Mouse (Mus musculus): ENCODE results near the gene Litaf. TPM values are rescaled to one million over a fixed set of nuclear protein-coding genes. Genes with fewer than 3 reads are reported as not detected.

Gene Litaf
- polyA plus RNA-seq, 1 experiment from 2014 or later: 71.6 TPM

DNA sequence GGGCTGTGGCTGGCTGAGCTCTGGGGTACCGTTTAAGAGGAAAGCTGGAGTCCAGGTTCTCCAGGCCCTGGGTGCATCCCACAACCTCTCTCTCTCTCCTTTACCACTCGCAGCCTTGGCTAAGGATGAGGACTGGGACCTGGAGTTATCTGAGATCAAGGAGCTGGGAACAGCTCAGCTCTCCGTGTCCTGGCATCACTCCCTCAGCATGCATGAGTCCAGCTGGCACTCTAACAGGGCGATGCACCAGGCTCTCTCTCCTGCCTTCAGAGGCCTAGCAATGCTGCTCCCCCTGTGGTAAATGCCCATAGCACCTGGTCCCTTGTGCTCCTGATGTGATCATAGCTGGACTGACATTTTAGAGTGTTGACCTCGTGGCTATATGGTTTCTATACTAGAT, 5.2 kb upstream of the Litaf start:
- no peaks in the 10 kb centered on the region for H3K27me3 ChIP-seq (ENCODE audit: control insufficient read depth, insufficient read depth, low read length)
- no peak overlapping the region for H3K27ac ChIP-seq (ENCODE audit: low read depth, low read length)
- ATAC-seq (ENCODE audit: low FRiP score) (no peak), DNase-seq (ENCODE audit: low spot score) (no peak)
- H3K9ac ChIP-seq (ENCODE audit: low read depth, low read length): no peak overlapping the region
- H3K4me1 ChIP-seq (replicated peaks; ENCODE audit: control insufficient read depth, insufficient read depth, low read length): peaks cover 8% of the 10 kb centered on the region
- H3K4me3 ChIP-seq (ENCODE audit: low read depth, low read length): no peak overlapping the region
- no peak overlapping the region for H3K4me2 ChIP-seq (replicated peaks; ENCODE audit: low read depth, low read length)
- 89% methylated on average over 5 of the region's 5 CpGs for WGBS
- H3K9me3 ChIP-seq (ENCODE audit: control insufficient read depth, low read length): no peaks in the 10 kb centered on the region
- peaks cover 11% of the 10 kb centered on the region for H3K36me3 ChIP-seq (ENCODE audit: control insufficient read depth, insufficient read depth, low read length)

DNA sequence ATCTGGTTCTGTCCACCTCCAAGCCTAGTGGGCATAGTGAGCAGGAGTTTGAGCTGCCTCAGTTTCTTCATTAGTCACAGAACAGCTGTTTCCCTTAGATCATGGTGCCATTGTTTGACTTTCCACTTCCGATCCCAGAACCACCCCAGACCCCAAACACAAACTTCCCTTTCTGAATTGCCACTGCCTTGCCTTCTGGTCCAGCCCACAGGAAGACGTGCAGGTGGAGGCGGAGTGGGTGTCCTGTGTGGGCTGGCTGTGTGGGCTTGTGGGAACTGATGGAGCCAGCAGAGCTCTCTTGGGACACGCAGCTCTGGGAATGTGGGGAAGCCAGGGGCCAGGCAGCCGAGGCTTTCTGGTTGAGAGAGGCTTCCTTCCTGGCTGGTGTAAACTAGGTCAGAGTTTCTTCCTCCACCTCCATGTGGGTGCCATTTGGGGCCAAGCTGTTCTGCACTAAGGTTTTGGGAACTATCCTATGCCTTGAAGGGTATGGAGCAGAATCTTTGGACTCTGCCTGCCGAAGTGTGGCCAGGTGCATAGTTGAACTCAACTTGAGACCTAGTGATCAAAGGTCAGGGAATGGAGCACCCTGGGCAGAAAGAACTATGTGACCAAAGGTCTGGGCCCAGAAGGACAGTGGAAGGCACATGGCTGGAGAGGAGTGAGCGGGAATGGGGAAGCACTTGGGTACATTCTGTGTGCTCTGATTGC, 3.9 kb upstream of the Litaf start:
- Histone ChIP-seq H3K4me2 (replicated peaks; ENCODE audit: low read depth, low read length) (no peak overlapping the region), H3K36me3 (ENCODE audit: control insufficient read depth, insufficient read depth, low read length) (peaks cover 7% of the 10 kb centered on the region; the same call in 1 of the 2 replicates), H3K9ac (ENCODE audit: low read depth, low read length) (no peak overlapping the region), H3K4me1 (replicated peaks; ENCODE audit: control insufficient read depth, insufficient read depth, low read length) (peaks cover 8% of the 10 kb centered on the region), H3K4me3 (ENCODE audit: low read depth, low read length) (no peak overlapping the region), H3K27me3 (ENCODE audit: control insufficient read depth, insufficient read depth, low read length) (no peaks in the 10 kb centered on the region), H3K27ac (ENCODE audit: low read depth, low read length) (no peak overlapping the region), H3K9me3 (ENCODE audit: control insufficient read depth, low read length) (no peaks in the 10 kb centered on the region)
- 75% methylated on average over 7 of the region's 7 CpGs for WGBS
- DNase-seq (ENCODE audit: low spot score): no peak
- ATAC-seq (ENCODE audit: low FRiP score): no peak

DNA sequence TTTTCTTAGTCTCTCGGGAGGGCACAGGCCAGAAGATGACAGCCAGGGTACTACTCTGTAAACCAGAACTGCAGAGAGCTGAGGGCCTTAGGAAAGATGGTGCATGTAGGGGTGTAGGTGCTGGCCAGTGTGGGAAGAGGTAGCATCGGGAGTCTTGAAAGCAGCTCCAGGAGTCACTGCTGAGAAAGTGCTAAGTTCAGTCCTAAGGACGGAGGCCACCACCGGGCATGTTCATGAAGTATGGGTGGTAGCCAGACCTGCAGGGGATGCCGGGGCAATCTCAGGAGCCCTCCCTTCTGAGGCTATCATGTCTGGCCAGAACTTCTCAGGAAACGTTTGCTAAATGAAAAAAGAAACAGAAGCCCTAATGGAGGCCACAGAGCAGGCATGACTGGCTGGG, 3.3 kb upstream of the Litaf start:
- H3K4me3 ChIP-seq (ENCODE audit: low read depth, low read length): no peak overlapping the region
- H3K27ac ChIP-seq (ENCODE audit: low read depth, low read length): no peak overlapping the region
- H3K4me2 ChIP-seq (replicated peaks; ENCODE audit: low read depth, low read length): no peak overlapping the region
- peaks cover 8% of the 10 kb centered on the region for H3K4me1 ChIP-seq (replicated peaks; ENCODE audit: control insufficient read depth, insufficient read depth, low read length)
- H3K9ac ChIP-seq (ENCODE audit: low read depth, low read length): no peak overlapping the region
- H3K9me3 ChIP-seq (ENCODE audit: control insufficient read depth, low read length): no peaks in the 10 kb centered on the region
- DNase-seq (ENCODE audit: low spot score) (no peak), ATAC-seq (ENCODE audit: low FRiP score) (no peak)
- no peaks in the 10 kb centered on the region for H3K27me3 ChIP-seq (ENCODE audit: control insufficient read depth, insufficient read depth, low read length)
- WGBS: 83% methylated on average over 6 of the region's 6 CpGs
- H3K36me3 ChIP-seq (ENCODE audit: control insufficient read depth, insufficient read depth, low read length): peaks cover 7% of the 10 kb centered on the region; the same call in 1 of the 2 replicates

DNA sequence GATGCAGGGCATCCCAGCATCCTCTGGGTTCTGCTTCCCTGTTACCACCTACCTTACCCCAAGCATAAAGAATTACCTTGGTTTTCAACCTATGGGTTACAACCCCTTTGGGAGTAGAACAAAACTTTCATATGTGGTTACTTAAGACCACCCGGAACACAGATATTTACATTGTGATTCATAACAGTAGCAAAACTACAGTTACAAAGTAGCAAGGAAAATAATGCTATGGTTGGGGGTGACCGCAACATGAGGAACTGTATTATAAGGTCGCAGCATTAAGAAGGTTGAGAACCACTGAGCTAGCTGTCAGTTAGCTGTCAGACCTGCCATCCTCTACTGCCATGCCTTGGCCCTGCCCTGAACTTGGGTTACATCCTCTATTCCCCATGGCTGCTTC, 2.7 kb upstream of the Litaf start:
- ATAC-seq (ENCODE audit: low FRiP score): no peak
- 99% methylated on average over 3 of the region's 3 CpGs for WGBS
- no peaks in the 10 kb centered on the region for H3K27me3 ChIP-seq (ENCODE audit: control insufficient read depth, insufficient read depth, low read length)
- H3K27ac ChIP-seq (ENCODE audit: low read depth, low read length): no peak overlapping the region
- H3K9me3 ChIP-seq (ENCODE audit: control insufficient read depth, low read length): no peaks in the 10 kb centered on the region
- H3K4me1 ChIP-seq (replicated peaks; ENCODE audit: control insufficient read depth, insufficient read depth, low read length): peaks cover 8% of the 10 kb centered on the region
- peaks cover 7% of the 10 kb centered on the region; the same call in 1 of the 2 replicates for H3K36me3 ChIP-seq (ENCODE audit: control insufficient read depth, insufficient read depth, low read length)
- DNase-seq (ENCODE audit: low spot score): no peak
- no peak overlapping the region for H3K9ac ChIP-seq (ENCODE audit: low read depth, low read length)
- peak overlapping the region; percentile 74; the same call in 1 of the 2 replicates for H3K4me2 ChIP-seq (replicated peaks; ENCODE audit: low read depth, low read length)
- no peak overlapping the region for H3K4me3 ChIP-seq (ENCODE audit: low read depth, low read length)

DNA sequence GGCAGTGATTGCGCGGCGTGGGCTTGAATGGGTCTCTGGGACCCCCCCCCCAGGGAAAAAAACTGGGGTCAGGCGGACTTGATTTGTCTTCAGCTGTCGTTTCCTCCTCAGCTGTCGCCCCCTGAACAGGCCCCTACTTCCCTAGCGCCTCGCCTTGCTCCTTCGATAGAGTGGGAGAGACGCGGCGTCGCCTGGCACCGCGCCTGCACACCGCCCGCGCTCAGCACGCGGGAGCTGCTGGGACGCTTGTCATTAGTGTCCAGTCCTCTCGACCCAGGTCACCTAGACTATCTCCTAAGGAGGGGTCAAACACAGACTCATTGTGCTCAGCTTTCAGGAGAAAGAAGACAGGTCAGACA, 855 bp upstream of the Litaf start:
- DNase-seq (ENCODE audit: low spot score): peak; percentile 77
- Histone ChIP-seq H3K9me3 (ENCODE audit: control insufficient read depth, low read length) (no peaks in the 10 kb centered on the region), H3K27ac (ENCODE audit: low read depth, low read length) (peak overlapping the region; percentile 98), H3K27me3 (ENCODE audit: control insufficient read depth, insufficient read depth, low read length) (no peaks in the 10 kb centered on the region), H3K4me3 (ENCODE audit: low read depth, low read length) (peak overlapping the region; percentile 84), H3K4me1 (replicated peaks; ENCODE audit: control insufficient read depth, insufficient read depth, low read length) (peaks cover 12% of the 10 kb centered on the region), H3K4me2 (replicated peaks; ENCODE audit: low read depth, low read length) (peak overlapping the region; percentile 74), H3K36me3 (ENCODE audit: control insufficient read depth, insufficient read depth, low read length) (0 out of 2 replicates have a peak, but pooled peaks cover under 1% of the 10 kb centered on the region), H3K9ac (ENCODE audit: low read depth, low read length) (peak overlapping the region; percentile 97)
- peak; percentile 45 for ATAC-seq (ENCODE audit: low FRiP score)
- 0% methylated on average over 22 of the region's 22 CpGs for WGBS

DNA sequence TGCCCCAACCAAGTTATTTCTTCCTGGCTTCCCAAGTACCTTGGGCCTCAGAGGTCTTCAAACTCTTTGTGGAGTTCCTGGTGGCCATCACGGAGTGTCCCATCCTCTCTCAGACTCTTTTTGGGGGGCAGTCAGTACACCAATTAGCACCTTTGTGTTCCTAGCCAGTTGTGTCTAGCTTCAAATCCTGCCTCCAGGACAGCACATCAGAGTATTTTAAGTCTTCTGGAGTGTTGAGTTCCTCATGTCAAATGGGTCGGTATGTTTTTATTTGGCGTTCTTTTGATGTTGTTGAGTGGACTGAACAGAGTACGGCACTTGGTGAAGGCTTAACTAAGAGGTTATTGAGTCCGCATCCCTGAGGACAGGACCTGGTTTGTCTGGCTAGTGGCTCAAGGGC, 526 bp downstream of the Litaf start:
- 64% methylated on average over 5 of the region's 5 CpGs for WGBS
- Histone ChIP-seq H3K27me3 (ENCODE audit: control insufficient read depth, insufficient read depth, low read length) (no peaks in the 10 kb centered on the region), H3K27ac (ENCODE audit: low read depth, low read length) (peak overlapping the region; percentile 98; the same call in 1 of the 2 replicates), H3K4me1 (replicated peaks; ENCODE audit: control insufficient read depth, insufficient read depth, low read length) (peaks cover 12% of the 10 kb centered on the region), H3K9ac (ENCODE audit: low read depth, low read length) (peak overlapping the region; percentile 97), H3K4me2 (replicated peaks; ENCODE audit: low read depth, low read length) (peak overlapping the region; percentile 74), H3K36me3 (ENCODE audit: control insufficient read depth, insufficient read depth, low read length) (no peaks in the 10 kb centered on the region), H3K4me3 (ENCODE audit: low read depth, low read length) (peak overlapping the region; percentile 84), H3K9me3 (ENCODE audit: control insufficient read depth, low read length) (no peaks in the 10 kb centered on the region)
- peak; percentile 37 for DNase-seq (ENCODE audit: low spot score)
- peak; percentile 12; the same call in 1 of the 2 replicates for ATAC-seq (ENCODE audit: low FRiP score)

DNA sequence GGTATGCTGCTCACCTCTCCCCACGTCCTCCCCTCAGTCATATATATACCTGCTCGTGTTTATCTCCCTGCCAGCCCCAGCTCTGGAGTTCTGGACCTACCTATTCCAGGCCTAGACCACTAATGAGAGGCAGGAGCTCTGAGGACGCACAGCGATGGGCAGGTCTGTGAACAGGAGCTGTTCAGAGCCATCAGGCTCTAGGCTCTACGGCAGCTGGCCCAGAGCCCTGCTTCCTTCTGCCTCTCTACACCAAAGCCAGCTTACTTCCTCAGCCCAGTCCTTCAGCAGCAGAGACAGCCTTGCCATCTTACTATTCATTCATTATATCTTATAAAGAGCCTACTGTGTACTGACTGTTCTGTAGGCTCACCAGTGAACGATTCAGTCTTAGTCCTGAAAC, 1.2 kb downstream of the Litaf start:
- WGBS: 90% methylated on average over 6 of the region's 6 CpGs

DNA sequence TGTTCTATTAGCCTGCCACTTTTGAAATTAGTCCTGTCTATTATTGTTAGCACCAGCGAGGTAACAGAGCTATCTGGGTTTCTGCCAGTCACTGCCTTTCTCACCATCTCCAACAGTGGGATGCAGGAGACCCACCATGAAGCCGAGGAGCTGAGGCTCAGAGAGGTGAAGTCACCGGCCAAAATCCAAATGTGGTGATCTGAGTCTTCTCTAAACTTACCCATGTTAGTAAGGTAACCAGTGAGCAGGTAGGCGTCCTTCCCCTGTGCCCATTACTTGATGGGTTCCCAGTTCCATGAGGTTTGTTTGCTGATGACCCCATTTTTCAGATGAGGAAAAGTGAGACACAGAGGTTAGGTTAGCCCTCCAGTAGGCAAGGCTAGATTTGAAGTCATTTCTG, 1.6 kb downstream of the Litaf start:
- 95% methylated on average over 4 of the region's 4 CpGs for WGBS

More for the DNA sequence above, 1.2 kb downstream of the Litaf start:
- no peak overlapping the region for H3K4me2 ChIP-seq (replicated peaks; ENCODE audit: low read depth, low read length)
- H3K36me3 ChIP-seq (ENCODE audit: control insufficient read depth, insufficient read depth, low read length): no peaks in the 10 kb centered on the region
- H3K4me3 ChIP-seq (ENCODE audit: low read depth, low read length): no peak overlapping the region
- no peak overlapping the region for H3K9ac ChIP-seq (ENCODE audit: low read depth, low read length)
- no peak overlapping the region for H3K27ac ChIP-seq (ENCODE audit: low read depth, low read length)
- DNase-seq (ENCODE audit: low spot score) (no peak), ATAC-seq (ENCODE audit: low FRiP score) (no peak)
- H3K9me3 ChIP-seq (ENCODE audit: control insufficient read depth, low read length): no peaks in the 10 kb centered on the region
- H3K4me1 ChIP-seq (replicated peaks; ENCODE audit: control insufficient read depth, insufficient read depth, low read length): peaks cover 12% of the 10 kb centered on the region
- no peaks in the 10 kb centered on the region for H3K27me3 ChIP-seq (ENCODE audit: control insufficient read depth, insufficient read depth, low read length)

More for the DNA sequence above, 1.6 kb downstream of the Litaf start:
- no peak overlapping the region for H3K27ac ChIP-seq (ENCODE audit: low read depth, low read length)
- DNase-seq (ENCODE audit: low spot score): no peak
- no peak overlapping the region for H3K4me2 ChIP-seq (replicated peaks; ENCODE audit: low read depth, low read length)
- H3K4me3 ChIP-seq (ENCODE audit: low read depth, low read length): no peak overlapping the region
- H3K27me3 ChIP-seq (ENCODE audit: control insufficient read depth, insufficient read depth, low read length): no peaks in the 10 kb centered on the region
- H3K36me3 ChIP-seq (ENCODE audit: control insufficient read depth, insufficient read depth, low read length): no peaks in the 10 kb centered on the region
- no peak overlapping the region for H3K9ac ChIP-seq (ENCODE audit: low read depth, low read length)
- H3K4me1 ChIP-seq (replicated peaks; ENCODE audit: control insufficient read depth, insufficient read depth, low read length): peaks cover 10% of the 10 kb centered on the region
- no peak for ATAC-seq (ENCODE audit: low FRiP score)
- no peaks in the 10 kb centered on the region for H3K9me3 ChIP-seq (ENCODE audit: control insufficient read depth, low read length)
